Mouse (Mus musculus) thymus, adult 2 months (tissue): Measurements from ENCODE around the gene Slc1a5.

Experiments
- CTCF ChIP-seq: fragments of 200-500 bp; IDR thresholded peaks from 2 replicates; pipeline ENCODE4 v1.5.1; 2012; ENCODE audit warnings: mild to moderate bottlenecking, control low read depth, low read length, moderate library complexity, borderline replicate concordance; ENCODE audit not compliant: control insufficient read depth, poor library complexity, insufficient read depth; ENCODE audit errors: extremely low read depth
- POLR2A ChIP-seq: fragments of 200-500 bp; IDR thresholded peaks from 2 replicates; pipeline ENCODE4 v1.6.1; 2012; ENCODE audit warnings: mild to moderate bottlenecking, low read length, control low read depth, moderate library complexity; ENCODE audit not compliant: control insufficient read depth, poor library complexity, insufficient read depth; ENCODE audit errors: extremely low read depth

GRCm38 (mm10) chr7:16761005-16761481, 20.1 kb upstream of the Slc1a5 start:
- TF ChIP-seq POLR2A (no peak), CTCF (no peak)
